Mouse (Mus musculus): Measurements from ENCODE around the gene Lmf2.

Lmf2 gene

DNA sequence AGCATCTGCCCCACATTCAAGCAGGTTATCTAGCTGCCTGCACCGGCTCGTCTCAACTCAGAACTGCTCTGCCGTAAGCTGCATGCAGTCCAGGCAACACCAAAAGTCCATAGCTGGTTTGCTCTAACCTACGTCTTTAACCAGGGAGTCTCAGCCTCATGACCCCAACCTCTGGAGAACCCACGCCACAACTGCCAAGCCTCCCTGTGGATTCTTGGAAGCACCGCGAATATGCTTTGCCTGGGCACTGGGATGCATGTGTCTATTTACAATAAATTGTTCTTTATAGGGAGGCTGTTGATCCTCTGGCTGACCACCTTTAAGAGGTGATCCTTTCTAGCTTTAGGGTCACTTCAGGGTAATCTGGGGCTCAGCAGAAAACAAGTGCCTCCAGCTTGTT, 17.1 kb upstream of the Lmf2 start:
- no peak for DNase-seq (ENCODE audit: low spot score in 2 of 2)

DNA sequence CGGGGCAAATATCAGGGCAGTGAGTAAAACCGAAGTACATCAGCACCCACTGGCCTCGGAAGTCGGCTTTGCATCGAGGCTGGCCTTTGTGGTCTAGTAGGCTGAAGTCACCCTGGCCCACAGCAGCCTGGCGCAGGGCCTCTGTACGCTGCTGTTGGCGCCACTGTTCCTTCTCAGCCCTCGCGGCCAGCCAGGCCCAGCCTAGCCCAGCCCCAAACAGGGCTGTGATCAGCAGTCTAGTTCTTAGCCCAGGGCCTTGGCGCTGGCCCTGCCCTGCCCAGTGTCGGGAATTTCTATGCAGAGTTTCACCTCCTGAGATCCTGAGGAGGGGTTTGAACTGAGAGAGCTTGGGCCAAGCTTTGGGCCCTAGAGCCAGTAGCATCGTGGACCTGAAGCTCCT, 16.6 kb upstream of the Lmf2 start:
- no peak for DNase-seq (ENCODE audit: low spot score in 2 of 2)

DNA sequence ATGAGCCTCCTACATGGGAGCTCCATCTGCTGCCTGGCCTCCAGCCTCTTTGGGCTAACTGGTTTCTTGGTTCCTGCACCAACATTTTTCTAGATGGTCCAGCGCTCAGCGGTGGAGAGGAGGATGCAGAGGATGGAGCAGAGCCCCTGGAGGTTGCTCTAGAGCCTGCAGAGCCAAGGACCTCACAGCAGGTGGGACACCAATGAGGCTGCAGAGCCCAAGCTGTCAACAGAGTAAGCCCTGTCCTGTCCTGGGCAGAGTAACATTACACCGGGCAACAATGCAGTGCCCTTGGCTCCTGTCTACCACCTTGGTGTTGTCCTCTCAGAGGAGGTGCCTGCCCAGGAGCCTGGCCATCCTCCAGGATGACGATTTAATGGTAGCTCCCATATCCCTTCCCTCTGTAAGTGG, 9.7 kb upstream of the Lmf2 start:
- DNase-seq (ENCODE audit: low spot score in 2 of 2): no peak

DNA sequence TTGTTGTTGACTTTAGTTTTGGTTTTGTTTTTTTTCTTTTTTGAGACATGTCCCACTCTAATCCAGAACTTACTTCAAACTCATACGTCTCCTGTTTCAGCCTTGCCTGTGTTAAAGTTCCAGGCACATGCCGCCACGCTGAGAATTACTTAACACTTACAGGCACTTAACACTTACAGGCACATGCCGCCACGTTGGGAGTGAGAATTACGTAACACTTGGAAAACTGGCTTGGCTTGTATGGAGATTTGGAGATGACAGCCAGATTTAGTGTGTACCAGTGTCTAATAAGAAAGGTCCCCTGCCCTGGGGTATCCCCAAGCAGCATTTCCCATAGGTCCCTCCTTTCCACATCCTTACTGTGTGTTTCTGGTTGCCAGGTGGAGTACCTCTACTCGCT, 7.6 kb upstream of the Lmf2 start:
- no peak for DNase-seq (ENCODE audit: low spot score in 2 of 2)

DNA sequence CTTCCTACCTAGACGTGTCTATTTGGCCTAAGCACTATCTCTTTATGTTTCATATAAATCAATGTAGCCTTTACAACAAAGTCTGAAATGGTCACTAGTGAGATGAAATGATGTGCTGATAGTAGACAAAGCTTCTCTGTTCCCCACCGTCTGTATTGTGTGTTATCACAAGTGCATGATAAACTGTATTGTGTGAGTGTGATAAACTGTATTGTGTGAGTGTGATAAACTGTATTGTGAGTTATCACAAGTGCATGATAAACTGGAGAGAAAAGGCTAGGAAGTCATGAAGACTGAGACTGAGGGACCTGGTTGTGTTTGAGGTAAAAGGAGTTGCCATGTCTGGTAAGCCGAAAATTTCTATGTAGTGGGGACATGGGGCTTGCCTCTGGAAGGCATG, 3.3 kb upstream of the Lmf2 start:
- DNase-seq (ENCODE audit: low spot score in 2 of 2): no peak

DNA sequence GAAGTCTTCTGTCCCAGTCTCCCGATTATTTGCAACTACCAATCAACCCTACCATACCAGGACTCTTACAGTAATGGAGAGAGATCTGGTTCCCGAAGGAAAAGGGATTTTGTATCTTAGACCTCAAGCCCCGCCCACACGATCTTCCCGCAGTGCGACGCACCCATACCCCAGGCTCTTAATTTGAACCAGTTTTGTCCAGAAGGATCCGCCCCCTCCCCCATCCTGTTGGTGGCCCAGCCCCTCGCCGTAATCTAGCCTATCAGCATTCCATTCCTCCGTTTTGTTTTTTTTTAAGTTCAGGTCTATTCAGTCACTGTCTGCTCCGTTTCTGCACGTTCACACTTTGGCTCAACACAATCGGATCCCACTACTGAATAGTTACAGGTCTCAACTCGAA, 913 bp upstream of the Lmf2 start:
- peak; percentile 51 to 60 for DNase-seq (ENCODE audit: low spot score in 2 of 2)

DNA sequence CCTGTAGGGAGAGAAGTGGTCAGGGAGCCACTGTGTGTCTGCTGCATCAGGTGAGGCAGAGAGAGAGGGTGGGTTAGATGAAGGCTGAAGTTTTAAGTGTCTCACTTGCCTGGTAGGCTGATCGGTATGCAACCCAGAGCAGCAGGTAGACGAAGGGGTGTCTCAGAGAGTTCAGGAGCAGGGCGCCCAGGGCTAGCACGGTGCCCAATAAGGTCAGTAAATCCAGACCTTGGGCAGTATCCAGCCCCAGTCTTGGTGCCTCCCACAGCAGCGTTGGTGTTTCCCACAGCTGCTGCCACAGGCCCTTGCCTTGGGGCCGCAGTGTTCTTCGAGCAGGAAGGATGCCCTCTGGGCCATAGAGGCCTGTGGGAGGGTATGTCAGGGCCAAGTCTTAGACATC, 1.0 kb downstream of the Lmf2 start:
- no peak for DNase-seq (ENCODE audit: low spot score in 2 of 2)

DNA sequence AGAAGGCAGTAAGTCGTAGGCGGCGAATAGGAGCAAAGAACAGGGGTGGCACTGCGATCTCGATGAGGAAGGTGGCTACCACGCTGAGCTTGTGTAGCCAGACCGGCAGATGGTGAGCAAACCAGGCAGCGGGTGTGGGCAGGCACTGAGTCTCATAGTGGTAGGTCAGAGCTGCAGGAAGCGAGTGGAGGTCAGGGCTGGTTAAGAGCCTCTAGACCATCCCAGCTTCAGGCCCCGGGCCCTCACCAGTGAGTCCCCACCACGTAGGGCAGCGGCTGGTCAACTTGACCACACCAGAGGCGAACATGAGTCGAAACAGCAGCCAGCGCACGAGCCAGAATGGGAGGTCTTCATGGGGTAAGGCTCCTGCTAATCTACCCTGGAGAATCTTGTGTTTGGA, 1.6 kb downstream of the Lmf2 start:
- no peak for DNase-seq (ENCODE audit: low spot score in 2 of 2)

DNA sequence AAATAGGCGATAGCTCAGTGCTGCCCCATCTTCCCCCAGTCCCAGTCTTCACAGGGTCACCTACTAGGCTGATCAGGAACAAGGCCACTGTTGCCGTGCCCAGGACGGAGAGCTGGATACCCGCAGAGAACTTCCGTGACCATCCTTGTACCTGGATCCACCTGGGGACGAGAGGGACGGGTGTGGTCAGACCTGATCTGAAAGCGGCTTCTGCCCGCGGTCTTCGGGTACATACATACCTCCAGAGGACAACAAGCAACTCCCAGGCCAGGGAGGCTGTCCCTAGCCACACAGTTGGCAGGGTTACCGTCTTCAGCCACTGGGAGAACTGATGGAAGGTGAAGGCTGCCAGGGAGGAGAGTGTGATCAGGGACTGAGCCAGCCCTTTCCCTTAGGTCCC, 2.7 kb downstream of the Lmf2 start:
- DNase-seq (ENCODE audit: low spot score in 2 of 2): no peak

DNA sequence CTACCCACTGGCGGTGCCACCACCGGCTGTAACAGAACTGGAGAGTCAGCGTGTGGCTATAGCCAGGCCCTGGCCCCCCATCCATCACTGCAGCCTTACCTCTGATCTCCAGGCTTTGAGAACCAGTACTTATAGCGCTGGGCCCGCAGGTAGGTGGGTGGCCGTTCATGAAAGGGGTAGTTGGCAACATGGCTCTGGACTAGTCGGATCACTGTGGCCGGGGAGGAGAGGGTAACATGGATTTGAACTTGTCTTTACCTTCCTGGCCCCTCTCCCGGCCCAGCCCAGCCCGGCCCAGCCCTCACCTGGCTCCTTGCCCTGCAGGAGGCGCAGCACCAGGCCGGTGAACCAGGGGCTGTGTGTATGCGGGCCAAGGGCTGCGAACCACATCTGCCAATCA, 3.4 kb downstream of the Lmf2 start:
- DNase-seq (ENCODE audit: low spot score in 2 of 2): no peak

DNA sequence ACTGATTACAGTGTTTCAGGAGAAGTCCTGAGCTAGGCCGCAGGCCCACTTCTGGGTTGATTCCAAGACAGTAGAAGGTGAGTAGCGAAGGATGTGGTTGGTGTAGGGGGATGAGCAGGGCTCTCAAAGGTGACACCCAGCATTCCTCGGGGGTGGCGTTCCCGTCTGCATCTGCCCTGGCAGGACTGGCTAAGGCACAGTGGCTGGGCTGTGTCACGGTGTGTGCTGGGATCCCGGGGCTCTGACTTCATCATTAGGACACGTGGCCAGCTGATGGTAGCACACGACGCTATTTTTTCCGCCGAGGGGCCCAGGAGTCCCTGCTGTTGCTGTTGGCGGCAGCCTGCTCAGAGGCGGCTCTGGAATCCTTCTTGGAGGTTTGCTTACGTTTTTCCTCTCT, 4.2 kb downstream of the Lmf2 start:
- DNase-seq (ENCODE audit: low spot score in 2 of 2): no peak

DNA sequence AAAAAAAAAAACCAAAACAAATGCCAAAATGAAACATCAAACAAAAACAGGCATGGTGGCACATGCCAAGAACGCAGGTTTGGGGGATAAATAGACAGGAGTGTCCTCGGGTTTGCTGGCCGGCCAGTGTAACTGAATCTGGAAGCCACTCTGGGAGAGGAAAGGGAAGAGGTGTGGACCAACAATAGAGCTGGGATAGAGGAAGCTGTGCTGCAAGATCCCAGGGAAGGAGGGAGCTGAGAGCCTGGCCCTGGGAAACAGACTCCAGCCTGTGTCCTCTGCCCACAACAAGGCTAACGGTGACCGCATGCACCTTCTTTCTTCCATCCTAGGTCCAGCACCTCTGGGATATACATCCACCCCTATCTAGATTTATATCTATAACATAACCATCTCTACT, 5.0 kb downstream of the Lmf2 start:
- DNase-seq (ENCODE audit: low spot score in 2 of 2): no peak

DNA sequence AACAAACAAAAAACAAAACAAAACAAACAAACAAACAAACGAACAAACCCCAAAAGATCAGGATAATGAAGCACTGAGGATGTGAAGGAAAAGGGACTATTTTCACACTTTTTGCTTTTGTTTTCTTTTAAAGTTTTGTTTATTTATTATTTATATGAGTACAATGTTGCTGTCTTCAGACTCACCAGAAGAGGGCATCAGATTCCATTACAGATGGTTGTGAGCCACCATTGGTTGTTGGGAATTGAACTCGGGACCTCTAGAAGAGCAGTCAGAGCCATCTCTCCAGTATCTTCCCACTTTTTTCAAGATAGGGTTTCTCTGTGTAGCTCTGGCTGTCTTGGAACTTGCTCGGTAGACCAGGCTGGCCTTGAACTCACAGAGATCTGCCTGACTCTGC, 12.1 kb downstream of the Lmf2 start:
- no peak for DNase-seq (ENCODE audit: low spot score in 2 of 2)

DNA sequence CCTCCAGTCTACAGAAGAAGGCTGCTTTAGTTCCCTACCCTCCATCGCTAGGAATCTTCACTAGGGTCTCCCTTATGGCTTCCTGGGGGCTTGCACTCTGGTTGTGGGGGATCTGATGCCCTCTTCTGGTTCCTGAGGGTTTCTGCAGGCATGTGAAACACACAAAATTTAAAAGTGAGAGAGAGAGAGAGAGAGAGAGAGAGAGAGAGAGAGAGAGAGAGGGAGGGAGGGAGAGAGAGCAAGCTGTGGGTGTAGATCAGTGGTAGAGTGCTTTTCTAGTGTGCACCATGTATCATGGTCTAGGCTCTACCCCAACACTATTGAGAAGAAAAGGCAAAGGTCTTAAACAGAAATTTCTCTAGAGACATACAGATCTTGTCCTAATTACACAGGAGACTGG, 13.8 kb downstream of the Lmf2 start:
- no peak for DNase-seq (ENCODE audit: low spot score in 2 of 2)

DNA sequence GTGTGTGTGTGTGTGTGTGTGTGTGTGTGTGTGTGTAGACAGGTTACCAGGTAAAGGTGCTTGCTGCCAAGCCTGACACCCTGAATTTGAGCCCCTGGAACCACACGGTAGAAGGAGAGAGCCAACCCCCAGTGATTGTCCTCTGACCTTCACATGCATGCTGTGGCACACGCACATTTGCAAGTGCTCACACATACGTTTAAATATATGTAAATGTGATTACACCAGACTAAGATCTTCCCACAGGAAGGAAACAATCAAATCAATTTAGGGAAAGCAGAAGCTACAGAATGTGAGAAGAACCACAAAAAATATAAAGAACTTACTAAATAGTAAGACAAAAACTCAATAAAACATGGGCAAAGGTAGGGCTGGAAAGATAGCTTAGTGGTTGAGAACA, 15.3 kb downstream of the Lmf2 start:
- DNase-seq (ENCODE audit: low spot score in 2 of 2): no peak

DNA sequence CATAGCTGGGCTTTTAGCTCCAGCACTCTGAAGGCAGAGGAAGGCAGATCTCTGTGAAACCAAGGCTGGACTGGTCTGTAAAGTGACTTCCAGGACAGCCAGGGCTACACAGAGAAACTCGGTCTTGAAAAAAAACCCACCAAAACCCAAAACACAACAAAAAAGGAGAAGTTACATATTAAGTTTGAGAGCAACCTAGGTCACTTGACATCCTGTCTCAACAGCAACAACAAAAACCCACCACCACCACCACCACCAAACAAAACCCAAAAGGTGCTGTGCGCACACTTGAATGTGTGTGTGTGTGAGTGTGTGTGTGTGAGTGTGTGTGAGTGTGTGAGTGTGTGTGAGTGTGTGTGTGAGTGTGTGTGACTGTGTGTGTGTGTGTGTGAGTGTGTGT, 15.8 kb downstream of the Lmf2 start:
- DNase-seq (ENCODE audit: low spot score in 2 of 2): no peak

DNA sequence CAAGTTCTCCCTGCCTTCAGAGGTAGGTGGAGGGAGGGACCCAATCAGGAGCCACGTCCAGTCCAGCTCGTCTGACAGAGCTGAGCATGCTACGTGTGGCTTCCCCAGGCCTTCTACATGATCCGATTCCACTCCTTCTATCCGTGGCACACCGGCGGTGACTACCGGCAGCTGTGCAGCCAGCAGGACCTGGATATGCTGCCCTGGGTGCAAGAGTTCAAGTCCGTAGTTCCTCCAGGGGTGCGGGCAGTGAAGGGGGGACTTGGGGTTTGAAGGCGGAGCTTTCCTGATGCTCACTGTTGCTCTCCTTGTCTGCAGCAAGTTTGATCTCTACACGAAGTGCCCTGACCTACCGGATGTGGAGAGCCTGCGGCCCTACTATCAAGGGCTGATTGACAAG, 19.0 kb downstream of the Lmf2 start:
- DNase-seq (ENCODE audit: low spot score in 2 of 2): no peak

DNA sequence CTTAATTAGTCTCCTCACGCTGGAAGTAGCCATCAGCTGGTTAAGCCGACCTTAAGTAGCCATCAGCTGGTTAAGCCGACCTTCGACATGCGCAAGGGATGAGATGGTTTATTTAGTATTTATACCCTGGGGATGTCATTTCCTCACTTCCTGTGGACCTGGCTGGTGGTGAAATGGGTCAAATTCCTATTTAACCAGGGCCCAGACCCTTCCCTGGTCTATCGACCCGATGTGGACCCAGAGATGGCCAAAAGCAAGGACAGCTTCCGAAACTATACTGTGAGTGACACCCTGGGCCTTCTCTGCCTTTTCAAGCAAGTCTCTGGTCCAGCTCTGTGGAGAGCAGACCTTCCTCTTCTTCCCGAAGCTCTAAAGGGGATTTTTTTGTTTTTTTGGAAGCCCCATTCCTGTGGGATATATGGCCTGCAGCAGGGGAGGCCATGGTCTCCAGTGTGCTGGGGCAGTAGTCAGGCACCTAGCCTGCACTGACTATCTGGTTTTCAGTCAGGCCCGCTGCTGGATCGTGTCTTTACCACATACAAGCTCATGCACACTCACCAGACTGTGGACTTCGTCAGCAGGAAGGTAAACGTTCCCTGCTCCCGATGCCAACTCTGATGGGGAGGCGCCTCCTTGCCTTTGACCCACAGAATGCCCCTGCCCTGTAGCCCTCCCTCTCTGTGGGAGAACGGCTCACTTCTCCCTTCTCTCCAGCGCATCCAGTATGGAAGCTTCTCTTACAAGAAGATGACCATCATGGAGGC, 20.5 kb downstream of the Lmf2 start:
- no peak for DNase-seq (ENCODE audit: low spot score in 2 of 2)

DNA sequence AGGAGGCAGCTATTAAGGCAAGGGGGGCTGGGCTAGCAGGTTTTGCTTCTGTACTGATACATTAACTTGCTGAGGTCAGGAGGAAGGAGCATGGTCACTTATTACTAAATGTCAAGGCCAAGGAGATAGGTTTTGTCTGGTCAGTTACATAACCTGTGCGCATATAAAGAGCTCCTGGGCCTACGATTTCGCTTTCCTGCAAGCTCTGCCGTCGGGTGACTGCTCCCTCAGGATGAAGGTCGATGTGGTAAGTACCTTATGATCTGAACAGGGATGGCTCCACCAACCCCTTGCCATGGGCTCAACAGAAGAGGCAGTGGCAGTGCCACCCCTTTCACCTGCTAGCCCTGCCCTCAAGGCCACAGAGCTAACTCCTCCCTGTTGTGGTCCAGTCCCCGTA, 21.2 kb downstream of the Lmf2 start, which contains the start of gene Miox:
Miox (plus strand) TSS at position 128 of the 400 bp plus-strand sequence.
- no peak for DNase-seq (ENCODE audit: low spot score in 2 of 2)

DNA sequence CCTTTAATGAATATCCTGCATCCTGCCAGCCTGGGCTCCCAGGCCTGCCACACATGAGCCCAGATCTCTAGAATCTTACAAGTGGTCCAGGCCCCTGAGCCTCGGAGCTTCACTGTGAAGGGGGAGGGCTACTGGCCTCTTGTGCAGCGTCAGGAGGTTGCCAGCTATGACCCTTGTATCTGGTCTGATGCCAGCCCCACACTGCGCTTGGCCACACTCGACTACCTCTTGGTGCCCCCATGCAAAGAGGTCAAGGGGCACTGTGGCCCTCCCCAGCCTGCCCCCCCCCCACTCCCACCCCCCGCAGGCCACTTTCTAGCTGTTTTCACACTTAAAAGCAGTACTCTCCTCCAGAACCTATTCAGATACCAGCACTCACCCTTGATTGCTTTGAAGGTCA, 29.0 kb downstream of the Lmf2 start:
- no peak for DNase-seq (ENCODE audit: low spot score in 2 of 2)

DNA sequence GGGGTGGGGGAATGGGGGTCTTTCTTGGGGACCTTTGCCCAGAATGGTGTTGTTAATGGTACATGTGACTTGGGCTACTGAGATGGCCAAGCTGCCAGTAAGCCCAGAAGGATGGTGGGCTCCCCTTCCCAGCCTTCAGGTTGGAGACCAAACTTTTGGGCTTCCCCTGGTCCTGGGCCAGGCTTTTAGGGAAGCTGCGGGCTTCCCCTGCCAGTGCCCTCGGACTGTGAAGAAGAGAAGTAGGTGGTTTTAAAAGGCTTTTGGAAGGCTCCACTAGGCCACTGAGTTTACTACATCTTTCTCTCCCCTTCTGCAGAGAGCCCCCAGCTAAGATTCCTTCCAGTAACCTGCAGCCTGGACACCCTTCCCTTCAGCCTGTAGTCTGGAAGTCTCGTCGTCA, 31.8 kb downstream of the Lmf2 start:
- no peak for DNase-seq (ENCODE audit: low spot score in 2 of 2)

DNA sequence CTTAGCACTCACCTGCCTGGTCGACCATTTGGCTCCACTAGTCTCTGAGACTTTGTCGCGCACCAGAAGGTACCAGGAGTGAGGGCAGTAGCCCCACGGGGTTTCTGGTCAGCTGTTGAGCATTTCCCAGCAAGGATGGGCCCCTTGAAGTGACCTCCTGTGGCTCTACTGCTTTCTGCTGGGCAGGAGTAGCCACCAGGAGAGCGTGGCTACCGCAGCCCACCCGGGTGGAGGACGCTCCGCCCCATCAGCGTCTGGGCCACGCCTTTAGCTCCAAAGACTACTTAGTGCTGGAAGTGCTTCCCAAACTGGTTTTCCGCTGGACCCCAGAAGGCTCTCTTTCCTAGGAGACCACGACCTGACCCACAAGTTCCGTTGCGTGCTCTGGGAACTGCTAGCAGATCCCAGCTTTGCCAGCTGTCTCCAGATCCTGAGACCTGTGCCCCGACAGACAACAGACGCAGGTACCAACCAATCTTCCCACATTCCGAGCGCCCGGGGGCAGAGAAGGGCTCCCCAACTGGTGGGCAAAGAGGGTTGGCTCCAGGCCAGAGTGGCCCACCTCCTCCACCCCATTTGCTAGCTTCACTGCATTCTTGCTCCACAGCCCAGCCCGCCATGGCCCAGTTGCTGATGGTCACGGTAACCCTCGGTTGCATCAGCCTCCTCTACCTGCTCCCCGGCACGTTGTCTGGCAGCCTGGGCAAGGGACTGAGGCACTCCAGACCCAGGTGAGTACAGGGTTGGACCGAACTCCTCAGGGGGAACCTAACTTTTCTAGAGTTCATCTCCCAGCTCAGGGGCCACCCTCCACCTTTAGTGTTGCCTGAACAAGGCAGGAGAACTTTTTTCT, 32.6 kb downstream of the Lmf2 start, which contains the start of gene Adm2:
Adm2 (plus strand) TSS at position 51 of the 853 bp plus-strand sequence.
- no peak for DNase-seq (ENCODE audit: low spot score in 2 of 2)

DNA sequence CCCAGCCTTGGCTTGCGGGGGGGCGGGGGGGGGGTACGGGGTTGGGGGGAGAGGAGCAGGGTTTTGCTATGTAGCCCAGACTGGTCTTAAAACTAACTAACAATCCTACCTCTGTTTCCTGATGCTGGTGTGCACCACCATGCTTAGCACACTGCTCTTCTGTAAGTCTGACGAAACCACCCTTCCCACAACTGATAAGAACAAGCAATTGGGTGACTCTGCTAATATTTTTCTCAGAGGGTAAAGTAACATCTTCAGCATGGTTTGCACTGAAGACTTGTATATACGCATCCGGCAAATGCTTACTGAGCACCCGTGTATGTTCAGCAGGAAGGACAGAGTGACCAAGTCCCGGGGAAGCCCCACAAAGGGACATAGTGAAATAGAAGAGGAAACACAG, 34.2 kb downstream of the Lmf2 start:
- DNase-seq (ENCODE audit: low spot score in 2 of 2): no peak
